Mouse (Mus musculus): Measurements from ENCODE around the gene Acoxl.

GRCm38 (mm10) chr2:128087798-128088545, 249.3 kb downstream of the Acoxl start:
- no peak for TF ChIP-seq CTCF (IDR thresholded peaks at IDR 0.05; ENCODE audit: borderline replicate concordance, insufficient read depth, low read length)
- TF ChIP-seq POLR2A (IDR thresholded peaks at IDR 0.05; ENCODE audit: low read depth, low read length) = no peak
